Mouse (Mus musculus) embryonic fibroblast, embryonic 13.5 days (primary cell): Measurements from ENCODE around the gene Rapgef4.

Experiments used
- CTCF ChIP-seq: IDR thresholded peaks from 2 replicates; pipeline ENCODE4 v1.5.1; 2011; ENCODE audit warnings: mild to moderate bottlenecking, control low read depth, low read length, moderate library complexity, borderline replicate concordance; ENCODE audit not compliant: insufficient read depth
- POLR2A ChIP-seq: IDR thresholded peaks from 2 replicates; pipeline ENCODE4 v1.6.1; 2011; ENCODE audit warnings: low read depth, mild to moderate bottlenecking, control low read depth, low read length, moderate library complexity

- TF ChIP-seq CTCF (no peak), POLR2A (no peak)
These were observed 174.2 kb downstream of the Rapgef4 start for GRCm38 (mm10) chr2:72155102-72155773.
